Mouse (Mus musculus) olfactory bulb, adult 2 months (tissue): ENCODE data around the gene Rbm38.

Source experiments
- CTCF ChIP-seq: fragments of 200-500 bp; IDR thresholded peaks from 2 replicates; pipeline ENCODE4 v1.5.1; 2012; ENCODE audit warnings: low read depth, mild to moderate bottlenecking, low read length, moderate library complexity; ENCODE audit not compliant: insufficient read depth
- POLR2A ChIP-seq: fragments of 200-500 bp; IDR thresholded peaks from 2 replicates; pipeline ENCODE4 v1.6.1; 2012; ENCODE audit warnings: mild to moderate bottlenecking, low read depth, low read length, moderate library complexity; ENCODE audit not compliant: insufficient read depth

GRCm38 (mm10) chr2:173072948-173073347, 52.6 kb downstream of the Rbm38 start:
- TF ChIP-seq CTCF (no peak), POLR2A (no peak)
